Mouse (Mus musculus) embryonic facial prominence, embryonic 14.5 days (tissue): ENCODE measurements at regions not wholly inside any gene's neighbourhood (a gene's known extent, or its start where the extent isn't known, plus 50 kb on each side); places are given as distances from the start of the nearest gene placed in this dataset.

Experiments used
- ATAC-seq: fragments of 200-750 bp; cut with Nextera tagmentation; 2 replicates; pipeline ENCODE4 v1.8.0; 2017; ENCODE audit warnings: low read depth, moderate number of reproducible peaks, moderate TSS enrichment
- DNase-seq: peaks from one replicate; pipeline ENCODE4 v3.0.0-alpha.2; 2015; ENCODE audit warnings: low spot score
- H3K27ac ChIP-seq: fragments of 300-500 bp; sonication (generic); replicated peaks from 2 replicates; pipeline ENCODE4 v1.5.1; 2014; ENCODE audit warnings: low read depth, mild to moderate bottlenecking, low read length, moderate library complexity
- H3K27me3 ChIP-seq: fragments of 300-500 bp; sonication (generic); replicated peaks from 2 replicates; pipeline ENCODE4 v1.6.1; 2014; ENCODE audit warnings: low read length; ENCODE audit not compliant: control insufficient read depth, insufficient read depth
- H3K36me3 ChIP-seq: fragments of 300-500 bp; sonication (generic); 2 replicates; pipeline ENCODE4 v1.6.1; 2014; ENCODE audit warnings: low read length, mixed read lengths; ENCODE audit not compliant: control insufficient read depth, insufficient read depth
- H3K4me1 ChIP-seq: fragments of 300-500 bp; sonication (generic); 2 replicates; pipeline ENCODE4 v1.6.1; 2014; ENCODE audit warnings: antibody characterized with exemption, low read length; ENCODE audit not compliant: control insufficient read depth, insufficient read depth
- H3K4me2 ChIP-seq: fragments of 300-500 bp; sonication (generic); 2 replicates; pipeline ENCODE4 v1.6.1; 2014; ENCODE audit warnings: low read depth, mild to moderate bottlenecking, low read length, moderate library complexity, mixed read lengths
- H3K4me3 ChIP-seq: fragments of 300-500 bp; sonication (generic); 2 replicates; pipeline ENCODE4 v1.5.1; 2014; ENCODE audit warnings: low read depth, mild to moderate bottlenecking, low read length
- H3K9ac ChIP-seq: fragments of 300-500 bp; sonication (generic); 2 replicates; pipeline ENCODE4 v1.6.1; 2014; ENCODE audit warnings: low read depth, mild to moderate bottlenecking, low read length, moderate library complexity, mixed read lengths
- H3K9me3 ChIP-seq: fragments of 300-500 bp; sonication (generic); 2 replicates; pipeline ENCODE4 v1.6.1; 2016; ENCODE audit warnings: low read length; ENCODE audit not compliant: control insufficient read depth
- WGBS: fragments of 180-500 bp; shearing (Covaris S2); extraction: QIAGEN DNeasy Blood & Tissue Kit; methylation state at CpG from one replicate; pipeline ENCODE4 v1.1.7; 2014; 5-methylcytosine and 5-hydroxymethylcytosine counted together

DNA sequence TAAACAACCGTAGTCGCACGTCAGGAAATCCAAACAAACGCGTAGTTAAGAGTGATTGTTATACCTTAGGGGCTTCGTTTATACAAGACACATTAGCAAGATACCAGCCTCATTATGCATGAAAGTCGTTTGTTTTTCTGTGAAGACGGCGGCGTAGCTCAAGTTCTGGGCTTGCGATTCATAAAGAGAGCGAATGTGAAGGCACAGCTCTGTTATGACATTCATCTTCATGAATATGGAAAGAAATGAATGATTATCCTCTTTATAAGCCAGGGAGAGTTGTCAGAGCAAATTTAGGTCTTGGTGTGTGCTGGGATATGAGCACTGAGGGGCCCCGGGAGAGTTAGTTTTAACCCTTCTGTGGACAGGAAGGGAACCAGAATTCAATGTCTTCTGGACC is 266.4 kb downstream of the Atp23 start:
- Histone ChIP-seq H3K4me2 (no peak overlapping the region), H3K9ac (no peak overlapping the region), H3K36me3 (no peaks in the 10 kb centered on the region), H3K27me3 (no peaks in the 10 kb centered on the region), H3K4me3 (no peak overlapping the region), H3K4me1 (no peaks in the 10 kb centered on the region), H3K9me3 (no peaks in the 10 kb centered on the region), H3K27ac (no peak overlapping the region)
- ATAC-seq = no peak
- no peak for DNase-seq
- 47% methylated on average over 13 of the region's 13 CpGs for WGBS

DNA sequence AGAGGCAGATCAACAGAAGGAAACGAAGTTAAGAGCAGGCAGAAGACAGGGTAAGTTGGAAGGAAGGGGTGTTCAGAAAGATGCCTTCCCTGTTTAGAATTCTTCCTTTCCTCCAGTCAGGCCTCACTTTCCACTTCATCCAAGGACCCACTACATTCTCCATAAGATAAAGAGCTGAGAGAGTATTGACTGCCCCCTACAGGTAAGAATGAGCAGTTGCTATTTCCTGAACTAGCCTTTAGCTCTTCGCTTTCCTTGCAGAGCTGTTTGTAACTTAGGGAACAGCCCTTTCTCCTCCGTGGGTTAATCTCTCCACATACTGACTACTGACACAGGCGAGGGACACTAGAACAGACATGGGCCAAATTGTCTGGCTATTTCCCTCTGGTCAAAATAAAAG is 273.1 kb downstream of the Atp23 start:
- WGBS = 38% methylated on average over 4 of the region's 4 CpGs
- no peak for DNase-seq
- Histone ChIP-seq H3K4me3 (no peak overlapping the region), H3K9ac (no peak overlapping the region), H3K27ac (no peak overlapping the region), H3K4me1 (no peaks in the 10 kb centered on the region), H3K4me2 (no peak overlapping the region), H3K27me3 (no peaks in the 10 kb centered on the region), H3K36me3 (no peaks in the 10 kb centered on the region), H3K9me3 (no peaks in the 10 kb centered on the region)
- ATAC-seq = no peak

DNA sequence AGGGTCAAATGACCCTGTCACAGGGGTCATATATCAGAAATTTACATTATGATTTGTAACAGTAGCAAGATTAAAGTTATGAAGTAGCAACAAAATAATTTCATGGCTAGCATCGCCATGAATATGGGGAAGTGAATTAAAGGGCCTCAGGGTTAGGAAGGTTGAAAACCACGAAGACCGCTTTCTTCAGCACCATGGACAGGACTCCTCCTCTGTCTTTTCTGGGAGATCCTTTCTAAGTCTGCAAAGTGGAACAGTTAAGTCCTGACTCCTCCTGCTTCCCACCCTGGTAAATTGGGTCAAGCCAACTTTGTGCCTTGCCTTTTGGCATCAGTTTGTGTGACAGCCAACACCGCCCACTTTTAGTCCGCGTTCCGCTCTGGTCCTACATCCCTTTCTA is 275.7 kb downstream of the Atp23 start:
- Histone ChIP-seq H3K9ac (no peak overlapping the region), H3K4me3 (no peak overlapping the region), H3K36me3 (no peaks in the 10 kb centered on the region), H3K4me2 (no peak overlapping the region), H3K27ac (no peak overlapping the region), H3K9me3 (no peaks in the 10 kb centered on the region), H3K4me1 (no peaks in the 10 kb centered on the region), H3K27me3 (no peaks in the 10 kb centered on the region)
- 52% methylated on average over 7 of the region's 7 CpGs for WGBS
- DNase-seq = peak; percentile 71
- no peak for ATAC-seq

DNA sequence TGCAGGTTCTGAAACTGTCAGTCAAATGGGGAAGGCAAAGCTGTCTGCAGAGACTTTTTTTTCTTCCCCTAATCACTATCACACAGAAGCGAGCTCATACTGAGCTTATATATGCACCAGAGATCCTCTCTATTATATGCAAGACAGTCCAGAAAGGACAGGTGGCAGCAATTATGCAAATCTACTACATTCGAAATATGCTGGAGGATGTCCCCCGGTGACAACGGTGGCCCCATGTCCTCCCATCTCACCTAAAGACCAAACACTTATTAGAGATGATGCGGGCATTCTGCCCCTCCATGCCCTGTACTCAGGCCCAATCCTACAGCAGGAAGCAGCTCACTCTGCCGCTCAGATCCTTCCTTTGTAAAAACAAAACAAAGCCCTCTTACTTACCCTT is 280.4 kb downstream of the Atp23 start:
- H3K27me3 ChIP-seq = no peaks in the 10 kb centered on the region
- H3K4me2 ChIP-seq = no peak overlapping the region
- DNase-seq (no peak), ATAC-seq (no peak)
- no peak overlapping the region for H3K9ac ChIP-seq
- H3K4me3 ChIP-seq = no peak overlapping the region
- H3K4me1 ChIP-seq = no peaks in the 10 kb centered on the region
- no peaks in the 10 kb centered on the region for H3K36me3 ChIP-seq
- WGBS = 68% methylated on average over 6 of the region's 6 CpGs
- no peaks in the 10 kb centered on the region for H3K9me3 ChIP-seq
- H3K27ac ChIP-seq = no peak overlapping the region

DNA sequence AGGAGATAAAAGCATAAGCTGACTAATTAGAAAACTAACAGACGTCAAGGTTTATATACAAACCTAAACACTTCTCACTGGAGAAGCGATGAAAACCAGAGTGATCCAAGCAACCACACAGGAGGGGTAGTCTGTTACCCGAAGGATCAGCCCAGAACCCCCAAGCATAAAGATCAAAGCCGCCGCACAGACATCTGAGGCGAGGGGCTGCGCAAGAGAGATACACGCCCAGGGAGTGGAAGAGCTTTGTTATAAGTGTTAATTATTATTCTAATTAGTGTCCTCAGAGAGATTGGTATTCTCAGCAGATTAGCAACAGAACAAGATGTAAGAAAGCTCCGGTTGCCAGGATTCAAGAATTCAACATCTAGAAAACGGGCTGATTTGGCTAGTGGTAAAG is 281.2 kb downstream of the Atp23 start:
- H3K27me3 ChIP-seq = no peaks in the 10 kb centered on the region
- no peak overlapping the region for H3K4me3 ChIP-seq
- ATAC-seq (no peak), DNase-seq (no peak)
- H3K27ac ChIP-seq = no peak overlapping the region
- no peak overlapping the region for H3K4me2 ChIP-seq
- 54% methylated on average over 10 of the region's 10 CpGs for WGBS
- no peaks in the 10 kb centered on the region for H3K4me1 ChIP-seq
- no peak overlapping the region for H3K9ac ChIP-seq
- no peaks in the 10 kb centered on the region for H3K36me3 ChIP-seq
- H3K9me3 ChIP-seq = no peaks in the 10 kb centered on the region

DNA sequence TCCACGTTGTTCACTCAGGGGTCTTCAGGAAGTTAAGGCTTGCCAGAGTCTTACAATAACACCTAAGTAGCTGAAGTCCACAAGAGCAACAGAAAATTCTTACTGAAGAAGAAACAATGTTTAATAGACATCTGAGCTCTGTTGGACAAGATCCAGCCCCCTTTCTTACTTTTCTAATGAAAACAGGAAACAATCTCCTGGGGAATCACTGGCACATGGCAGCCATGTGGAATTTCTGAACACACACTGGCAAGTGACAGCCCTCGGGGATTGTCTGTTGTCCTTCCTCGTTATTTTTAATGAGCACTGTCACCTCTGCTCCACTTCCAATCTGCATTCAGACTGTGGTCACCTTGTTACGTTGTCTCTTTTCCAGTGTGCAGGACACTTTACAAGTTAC is 288.9 kb downstream of the Atp23 start:
- H3K9me3 ChIP-seq = peaks cover 6% of the 10 kb centered on the region; the same call in 1 of the 2 replicates
- no peaks in the 10 kb centered on the region for H3K36me3 ChIP-seq
- H3K4me2 ChIP-seq = no peak overlapping the region
- H3K27ac ChIP-seq = no peak overlapping the region
- 28% methylated on average over 4 of the region's 4 CpGs for WGBS
- H3K27me3 ChIP-seq = no peaks in the 10 kb centered on the region
- H3K4me3 ChIP-seq = no peak overlapping the region
- DNase-seq (peak; percentile 71), ATAC-seq (peak; percentile 12; the same call in 1 of the 2 replicates)
- no peak overlapping the region for H3K9ac ChIP-seq
- no peaks in the 10 kb centered on the region for H3K4me1 ChIP-seq

DNA sequence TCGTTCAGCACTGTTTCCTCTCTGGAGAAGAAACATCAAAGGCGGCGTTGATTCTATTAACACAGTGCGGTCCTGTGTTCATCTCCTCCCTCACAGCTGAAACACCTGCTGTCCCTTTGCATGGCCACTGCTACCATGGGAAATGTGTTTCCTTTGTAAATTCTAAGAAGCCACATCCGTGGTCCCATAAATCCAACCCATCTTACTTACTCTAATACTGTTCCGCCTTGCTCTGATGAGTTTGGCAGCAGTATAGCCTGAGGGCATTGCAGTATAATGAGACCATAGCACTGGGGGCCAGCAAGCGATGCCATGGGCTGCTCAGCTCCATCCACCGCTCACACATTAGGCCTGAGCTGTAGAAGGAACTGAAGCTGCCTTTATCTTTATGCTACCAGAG is 290.6 kb downstream of the Atp23 start:
- no peak overlapping the region for H3K27ac ChIP-seq
- no peak for DNase-seq
- H3K36me3 ChIP-seq = no peaks in the 10 kb centered on the region
- H3K4me1 ChIP-seq = no peaks in the 10 kb centered on the region
- no peak overlapping the region for H3K4me3 ChIP-seq
- no peak for ATAC-seq
- no peak overlapping the region for H3K9ac ChIP-seq
- no peaks in the 10 kb centered on the region for H3K27me3 ChIP-seq
- H3K4me2 ChIP-seq = no peak overlapping the region
- WGBS = 81% methylated on average over 8 of the region's 8 CpGs
- peaks cover 6% of the 10 kb centered on the region; the same call in 1 of the 2 replicates for H3K9me3 ChIP-seq

DNA sequence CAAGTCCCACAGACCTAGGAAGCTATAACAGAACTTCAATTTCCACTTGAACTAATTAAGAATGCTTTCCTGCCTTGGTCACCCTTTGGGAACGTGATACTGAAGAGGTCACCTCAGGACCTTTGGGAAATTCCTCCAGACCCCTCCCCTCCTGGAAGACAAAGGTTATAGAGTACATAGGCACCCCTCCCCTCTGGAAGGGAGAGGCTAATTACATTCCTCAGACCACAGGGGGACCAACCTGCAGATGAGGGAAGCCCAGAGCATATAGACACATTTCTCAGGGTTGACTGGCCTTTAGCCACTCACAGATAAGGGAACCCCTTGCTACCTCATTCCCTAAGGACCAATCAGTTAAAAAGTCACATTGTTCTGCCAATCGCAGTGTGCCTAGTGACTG is 301.5 kb downstream of the Atp23 start:
- DNase-seq = no peak
- Histone ChIP-seq H3K4me2 (no peak overlapping the region), H3K27me3 (no peaks in the 10 kb centered on the region), H3K4me3 (no peak overlapping the region), H3K36me3 (no peaks in the 10 kb centered on the region), H3K9me3 (peaks cover 11% of the 10 kb centered on the region; the same call in 1 of the 2 replicates), H3K27ac (no peak overlapping the region), H3K4me1 (no peaks in the 10 kb centered on the region), H3K9ac (no peak overlapping the region)
- ATAC-seq = no peak
- WGBS = 76% methylated on average over 2 of the region's 2 CpGs

DNA sequence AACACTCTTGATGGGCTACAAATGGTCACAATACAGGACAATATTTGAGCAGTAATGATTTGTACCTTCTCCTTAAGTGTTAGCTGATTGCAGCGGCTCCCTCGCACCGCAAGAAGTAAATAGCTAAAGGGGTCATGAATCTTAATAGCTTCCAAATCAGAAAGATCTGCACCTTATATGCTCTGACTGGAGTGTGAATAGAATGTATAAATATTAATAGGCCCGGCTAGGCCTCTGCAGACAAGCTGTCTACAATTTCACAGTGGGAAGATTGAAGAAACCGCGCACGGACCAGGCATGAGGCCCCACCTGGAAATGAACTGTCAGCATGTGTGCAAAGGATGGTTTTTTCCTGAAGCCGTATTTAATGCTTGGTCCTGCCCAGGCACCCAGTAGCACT is 333.0 kb downstream of the Atp23 start:
- H3K36me3 ChIP-seq = no peaks in the 10 kb centered on the region
- no peak for DNase-seq
- H3K27ac ChIP-seq = no peak overlapping the region
- H3K9ac ChIP-seq = no peak overlapping the region
- H3K27me3 ChIP-seq = no peaks in the 10 kb centered on the region
- no peaks in the 10 kb centered on the region; the same call in 1 of the 2 replicates for H3K4me1 ChIP-seq
- WGBS = 77% methylated on average over 8 of the region's 8 CpGs
- no peaks in the 10 kb centered on the region for H3K9me3 ChIP-seq
- no peak for ATAC-seq
- no peak overlapping the region for H3K4me2 ChIP-seq
- no peak overlapping the region for H3K4me3 ChIP-seq
